Mouse (Mus musculus) stomach, postnatal 0 days (tissue): Measurements from ENCODE around the gene Mbd5. TPM values are rescaled to one million over a fixed set of nuclear protein-coding genes. Genes with fewer than 3 reads are reported as not detected.

Source experiments
- ATAC-seq: fragments of 200-750 bp; cut with Nextera tagmentation; 2 replicates; pipeline ENCODE4 v1.8.0; 2017; ENCODE audit not compliant: low FRiP score, low TSS enrichment
- DNase-seq: peaks from one replicate; pipeline ENCODE4 v3.0.0-alpha.2; 2016; ENCODE audit warnings: low spot score
- H3K27ac ChIP-seq: fragments of 300-500 bp; sonication (generic); replicated peaks from 2 replicates; pipeline ENCODE4 v1.5.1; 2014; ENCODE audit warnings: mild to moderate bottlenecking, control low read depth
- H3K27me3 ChIP-seq: fragments of 300-500 bp; sonication (generic); 2 replicates; pipeline ENCODE4 v1.6.1; 2014; ENCODE audit warnings: low read length; ENCODE audit not compliant: control insufficient read depth, insufficient read depth
- H3K36me3 ChIP-seq: fragments of 300-500 bp; sonication (generic); 2 replicates; pipeline ENCODE4 v1.6.1; 2014; ENCODE audit warnings: low read length, mixed read lengths; ENCODE audit not compliant: control insufficient read depth, insufficient read depth
- H3K4me1 ChIP-seq: fragments of 300-500 bp; sonication (generic); replicated peaks from 2 replicates; pipeline ENCODE4 v1.6.1; 2014; ENCODE audit warnings: antibody characterized with exemption; ENCODE audit not compliant: control insufficient read depth, insufficient read depth
- H3K4me2 ChIP-seq: fragments of 300-500 bp; sonication (generic); replicated peaks from 2 replicates; pipeline ENCODE4 v1.6.1; 2014; ENCODE audit warnings: low read depth, mild to moderate bottlenecking, control low read depth, moderate library complexity
- H3K4me3 ChIP-seq: fragments of 300-500 bp; sonication (generic); 2 replicates; pipeline ENCODE4 v1.5.1; 2014; ENCODE audit warnings: low read depth, low read length, control low read depth
- H3K9ac ChIP-seq: fragments of 300-500 bp; sonication (generic); 2 replicates; pipeline ENCODE4 v1.6.1; 2014; ENCODE audit warnings: mild to moderate bottlenecking, low read length, control low read depth, mixed read lengths
- H3K9me3 ChIP-seq: fragments of 300-500 bp; sonication (generic); 2 replicates; pipeline ENCODE4 v1.6.1; 2016; ENCODE audit warnings: low read length; ENCODE audit not compliant: control insufficient read depth
- CTCF ChIP-seq: IDR thresholded peaks from 2 replicates; pipeline ENCODE4 v1.5.1; 2016; ENCODE audit warnings: antibody characterized with exemption, low read depth, mild to moderate bottlenecking, moderate library complexity
- EP300 ChIP-seq: optimal IDR thresholded peaks from 2 replicates; pipeline ENCODE3; 2016; ENCODE audit warnings: antibody characterized with exemption
- WGBS: fragments of 180-500 bp; shearing (Covaris S2); extraction: QIAGEN DNeasy Blood & Tissue Kit; methylation state at CpG from one replicate; pipeline ENCODE4 v1.1.7; 2014; 5-methylcytosine and 5-hydroxymethylcytosine counted together
- polyA plus RNA-seq: library from polyadenylated mRNA; unstranded; fragments of >200 nt; fragmentation: Nextera tagmentation; extraction: Ambion mirVana; gene quantifications from 2 replicates; pipeline ENCODE4 v1.2.1, GENCODE M21; 2015

Gene Mbd5
- polyA plus RNA-seq, 1 experiment from 2014 or later, result 7.3 TPM

GRCm38 (mm10) chr2:49276017-49276722, 326.9 kb downstream of the Mbd5 start:
- no peak for TF ChIP-seq CTCF
- no peak for TF ChIP-seq EP300
- no peaks in the 10 kb centered on the region for H3K9me3 ChIP-seq
- no peaks in the 10 kb centered on the region for H3K36me3 ChIP-seq
- WGBS, result 83% methylated on average over 4 of the region's 4 CpGs
- no peaks in the 10 kb centered on the region for H3K4me1 ChIP-seq
- ATAC-seq (no peak), DNase-seq (no peak)
- no peak overlapping the region for H3K9ac ChIP-seq
- H3K4me2 ChIP-seq, result no peak overlapping the region
- no peak overlapping the region for H3K27ac ChIP-seq
- H3K4me3 ChIP-seq, result no peak overlapping the region
- no peaks in the 10 kb centered on the region for H3K27me3 ChIP-seq

- no peaks in the 10 kb centered on the region for H3K9me3 ChIP-seq
- TF ChIP-seq EP300 (no peak), CTCF (no peak)
Observed at GRCm38 (mm10) chr2:49280496-49280895, 331.2 kb downstream of the Mbd5 start.

GRCm38 (mm10) chr2:49283583-49283982, 334.3 kb downstream of the Mbd5 start:
- ATAC-seq, result no peak
- Histone ChIP-seq H3K27ac (no peak overlapping the region), H3K27me3 (no peaks in the 10 kb centered on the region), H3K4me3 (no peak overlapping the region), H3K4me1 (no peaks in the 10 kb centered on the region), H3K9ac (no peak overlapping the region), H3K4me2 (no peak overlapping the region), H3K9me3 (no peaks in the 10 kb centered on the region), H3K36me3 (no peaks in the 10 kb centered on the region)
- DNase-seq, result no peak
- TF ChIP-seq CTCF (no peak), EP300 (no peak)

More at GRCm38 (mm10) chr2:49280496-49280895, 331.2 kb downstream of the Mbd5 start:
- no peak overlapping the region for H3K27ac ChIP-seq
- H3K4me2 ChIP-seq, result no peak overlapping the region
- no peaks in the 10 kb centered on the region for H3K27me3 ChIP-seq
- H3K4me1 ChIP-seq, result no peaks in the 10 kb centered on the region
- H3K36me3 ChIP-seq, result no peaks in the 10 kb centered on the region
- no peak for DNase-seq
- ATAC-seq, result no peak
- H3K4me3 ChIP-seq, result no peak overlapping the region
- H3K9ac ChIP-seq, result no peak overlapping the region

GRCm38 (mm10) chr2:49286965-49287364, 337.7 kb downstream of the Mbd5 start:
- DNase-seq, result no peak
- ATAC-seq, result no peak
- TF ChIP-seq CTCF, result no peak
- no peak for TF ChIP-seq EP300
- H3K4me3 ChIP-seq, result no peak overlapping the region
- no peaks in the 10 kb centered on the region for H3K36me3 ChIP-seq
- no peaks in the 10 kb centered on the region for H3K4me1 ChIP-seq
- H3K9ac ChIP-seq, result no peak overlapping the region
- 22% methylated on average over 1 of the region's 1 CpGs for WGBS
- no peak overlapping the region for H3K4me2 ChIP-seq
- no peaks in the 10 kb centered on the region for H3K9me3 ChIP-seq
- no peak overlapping the region for H3K27ac ChIP-seq
- H3K27me3 ChIP-seq, result no peaks in the 10 kb centered on the region

GRCm38 (mm10) chr2:49291709-49292108, 342.4 kb downstream of the Mbd5 start:
- Histone ChIP-seq H3K36me3 (no peaks in the 10 kb centered on the region), H3K9me3 (no peaks in the 10 kb centered on the region), H3K27ac (no peak overlapping the region), H3K27me3 (no peaks in the 10 kb centered on the region), H3K4me2 (no peak overlapping the region), H3K4me3 (no peak overlapping the region), H3K9ac (no peak overlapping the region), H3K4me1 (no peaks in the 10 kb centered on the region)
- WGBS, result 82% methylated on average over 2 of the region's 2 CpGs
- no peak for TF ChIP-seq CTCF
- no peak for TF ChIP-seq EP300
- DNase-seq (no peak), ATAC-seq (no peak)

- H3K4me2 ChIP-seq, result peak overlapping the region; percentile 54
- ATAC-seq (peak; percentile 96), DNase-seq (peak; percentile 89)
- no peaks in the 10 kb centered on the region; the same call in 1 of the 2 replicates for H3K4me1 ChIP-seq
- H3K36me3 ChIP-seq, result no peaks in the 10 kb centered on the region
- peak overlapping the region; percentile 45 for H3K4me3 ChIP-seq
- WGBS, result 34% methylated on average over 19 of the region's 19 CpGs
- no peak overlapping the region for H3K27ac ChIP-seq
- TF ChIP-seq EP300, result no peak
- peak; percentile 98 for TF ChIP-seq CTCF
- H3K9ac ChIP-seq, result peak overlapping the region; percentile 47; the same call in 1 of the 2 replicates
- H3K27me3 ChIP-seq, result no peaks in the 10 kb centered on the region
- no peaks in the 10 kb centered on the region for H3K9me3 ChIP-seq
Observed at GRCm38 (mm10) chr2:49312629-49313447, 363.5 kb downstream of the Mbd5 start.
